Mouse (Mus musculus) olfactory bulb, adult 2 months (tissue): ENCODE results near the gene Atg13.

Source experiments
- CTCF ChIP-seq: fragments of 200-500 bp; IDR thresholded peaks from 2 replicates; pipeline ENCODE4 v1.5.1; 2012; ENCODE audit warnings: low read depth, mild to moderate bottlenecking, low read length, moderate library complexity; ENCODE audit not compliant: insufficient read depth
- POLR2A ChIP-seq: fragments of 200-500 bp; IDR thresholded peaks from 2 replicates; pipeline ENCODE4 v1.6.1; 2012; ENCODE audit warnings: mild to moderate bottlenecking, low read depth, low read length, moderate library complexity; ENCODE audit not compliant: insufficient read depth

DNA sequence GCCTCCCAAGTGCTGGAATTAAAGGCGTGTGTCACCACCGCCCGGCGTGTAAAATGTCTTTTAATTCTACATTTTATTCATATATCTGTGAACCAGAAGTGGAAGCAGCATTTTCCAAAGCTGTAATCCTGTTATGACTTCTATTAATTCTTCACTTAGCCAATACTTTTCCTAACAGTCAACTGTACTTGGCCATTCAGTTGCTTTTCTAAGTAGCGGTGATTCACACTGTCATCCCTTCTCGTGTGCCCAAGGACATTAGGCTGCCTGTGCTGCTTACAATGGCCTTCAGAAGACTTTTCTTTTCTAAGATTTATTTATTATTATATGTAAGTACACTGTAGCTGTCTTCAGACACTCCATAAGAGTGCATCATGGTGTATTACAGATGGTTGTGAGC is 2.0 kb downstream of the Atg13 start:
- TF ChIP-seq CTCF (no peak), POLR2A (no peak)
